Mouse (Mus musculus): ENCODE measurements at regions not wholly inside any gene's neighbourhood (a gene's known extent, or its start where the extent isn't known, plus 50 kb on each side); places are given as distances from the start of the nearest gene placed in this dataset.
A peak's percentile ranks its signal among the peaks of the same experiment; 100 is the strongest.

DNA sequence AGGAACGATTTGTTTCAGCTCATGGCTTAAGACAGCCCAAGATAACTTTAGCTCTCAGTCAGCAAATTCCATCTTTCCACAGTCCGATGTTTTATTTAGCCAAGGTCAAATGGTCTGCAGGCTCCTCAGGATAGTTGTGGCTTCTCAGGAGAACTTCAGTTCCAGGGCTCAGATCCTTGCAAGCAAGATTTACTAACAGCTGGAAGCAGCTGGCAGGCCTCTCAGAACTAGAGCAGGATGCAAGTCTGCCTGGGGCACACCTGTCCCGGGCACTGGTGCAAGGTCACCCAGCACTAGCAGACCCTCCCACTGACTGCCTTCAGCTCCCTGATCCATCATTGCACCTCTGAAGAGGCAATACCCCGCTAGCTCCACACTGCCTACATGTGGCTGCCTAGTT is 227.8 kb downstream of the Prex1 start:
- no peaks in the 10 kb centered on the region for H3K9me3 ChIP-seq (ENCODE audit: low read length)
- H3K4me1 ChIP-seq (ENCODE audit: insufficient read depth, low read length): peaks cover 4% of the 10 kb centered on the region; the same call in 1 of the 2 replicates
- H3K27me3 ChIP-seq (ENCODE audit: insufficient read depth, low read length): no peaks in the 10 kb centered on the region
- no peak overlapping the region for H3K4me3 ChIP-seq (ENCODE audit: low read length)
- H3K9ac ChIP-seq (replicated peaks; ENCODE audit: low read length): no peak overlapping the region
- H3K4me2 ChIP-seq (ENCODE audit: low read depth, low read length): no peak overlapping the region
- no peak overlapping the region for H3K27ac ChIP-seq
- no peaks in the 10 kb centered on the region for H3K36me3 ChIP-seq (ENCODE audit: insufficient read depth, low read length)
- no peak for TF ChIP-seq CTCF (IDR thresholded peaks at IDR 0.05; ENCODE audit: low read depth)
- DNase-seq (ENCODE audit: low spot score): no peak
- WGBS: 85% methylated on average over 4 of the region's 4 CpGs
- no peak for ATAC-seq

DNA sequence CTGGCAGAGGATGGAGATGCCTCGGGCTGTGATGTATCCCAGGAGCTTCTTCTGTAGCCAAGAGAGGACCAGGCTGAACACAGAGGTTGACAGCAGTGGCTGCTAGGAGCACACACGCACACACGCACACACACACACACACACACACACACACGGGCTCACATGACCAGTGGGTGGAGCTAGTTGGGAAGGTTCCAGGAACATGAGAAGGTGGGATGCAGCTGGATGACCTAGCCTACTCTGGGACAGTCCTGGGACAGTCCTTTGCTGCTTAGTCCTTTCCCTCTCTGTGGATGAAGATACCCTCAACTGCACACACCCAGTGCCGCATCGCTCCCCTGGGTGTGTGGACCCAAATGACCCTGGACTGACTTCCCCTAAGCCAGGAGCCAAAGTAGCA is 228.3 kb downstream of the Prex1 start:
- H3K4me2 ChIP-seq (ENCODE audit: low read depth, low read length): no peak overlapping the region
- WGBS: 85% methylated on average over 6 of the region's 6 CpGs
- H3K36me3 ChIP-seq (ENCODE audit: insufficient read depth, low read length): no peaks in the 10 kb centered on the region
- H3K27ac ChIP-seq: no peak overlapping the region
- H3K4me3 ChIP-seq (ENCODE audit: low read length): no peak overlapping the region
- no peak for TF ChIP-seq CTCF (IDR thresholded peaks at IDR 0.05; ENCODE audit: low read depth)
- no peak for ATAC-seq
- H3K9ac ChIP-seq (replicated peaks; ENCODE audit: low read length): no peak overlapping the region
- H3K27me3 ChIP-seq (ENCODE audit: insufficient read depth, low read length): no peaks in the 10 kb centered on the region
- peaks cover 4% of the 10 kb centered on the region; the same call in 1 of the 2 replicates for H3K4me1 ChIP-seq (ENCODE audit: insufficient read depth, low read length)
- DNase-seq (ENCODE audit: low spot score): no peak
- no peaks in the 10 kb centered on the region for H3K9me3 ChIP-seq (ENCODE audit: low read length)

DNA sequence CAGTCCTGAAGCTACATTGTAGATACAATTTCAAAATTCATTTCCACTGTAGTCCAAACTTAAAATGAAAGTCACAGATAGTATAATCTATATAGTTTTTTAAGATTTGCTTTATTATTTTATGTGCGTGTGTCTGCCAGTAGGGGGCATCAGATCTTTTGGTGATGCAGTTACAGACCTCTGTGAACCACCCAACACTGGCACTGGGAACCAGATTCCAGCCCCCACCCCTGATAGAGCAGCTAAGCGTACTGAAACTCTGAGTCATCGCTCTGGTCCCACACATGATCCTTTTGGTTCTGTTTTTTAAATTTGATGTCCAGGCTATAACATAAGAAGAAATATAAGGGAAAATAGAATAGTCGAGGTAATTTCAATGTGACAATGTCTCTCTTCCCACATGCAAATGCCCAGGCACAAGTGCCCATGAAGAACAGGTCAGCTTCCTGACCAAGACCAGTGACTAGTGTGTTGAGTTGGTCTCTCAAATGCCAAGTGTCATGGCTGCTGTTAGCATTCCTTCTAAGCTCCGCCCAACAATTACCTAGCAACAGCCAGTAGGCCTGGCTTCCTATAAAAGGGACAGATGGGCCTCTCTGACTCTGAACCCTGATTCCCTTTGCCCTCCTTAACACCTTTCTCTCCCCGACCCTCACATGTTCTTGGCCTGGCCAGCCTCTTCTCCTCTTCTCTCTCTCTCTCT is 229.9 kb downstream of the Prex1 start:
- H3K4me2 ChIP-seq (ENCODE audit: low read depth, low read length): no peak overlapping the region
- H3K27ac ChIP-seq: peak overlapping the region; percentile 65; the same call in 1 of the 2 replicates
- H3K27me3 ChIP-seq (ENCODE audit: insufficient read depth, low read length): no peaks in the 10 kb centered on the region
- DNase-seq (ENCODE audit: low spot score) (no peak), ATAC-seq (no peak)
- H3K4me1 ChIP-seq (ENCODE audit: insufficient read depth, low read length): peaks cover 4% of the 10 kb centered on the region; the same call in 1 of the 2 replicates
- peak; percentile 38 for TF ChIP-seq CTCF (IDR thresholded peaks at IDR 0.05; ENCODE audit: low read depth)
- no peak overlapping the region for H3K9ac ChIP-seq (replicated peaks; ENCODE audit: low read length)
- WGBS: 85% methylated on average over 6 of the region's 6 CpGs
- H3K4me3 ChIP-seq (ENCODE audit: low read length): no peak overlapping the region
- H3K36me3 ChIP-seq (ENCODE audit: insufficient read depth, low read length): no peaks in the 10 kb centered on the region
- H3K9me3 ChIP-seq (ENCODE audit: low read length): no peaks in the 10 kb centered on the region

DNA sequence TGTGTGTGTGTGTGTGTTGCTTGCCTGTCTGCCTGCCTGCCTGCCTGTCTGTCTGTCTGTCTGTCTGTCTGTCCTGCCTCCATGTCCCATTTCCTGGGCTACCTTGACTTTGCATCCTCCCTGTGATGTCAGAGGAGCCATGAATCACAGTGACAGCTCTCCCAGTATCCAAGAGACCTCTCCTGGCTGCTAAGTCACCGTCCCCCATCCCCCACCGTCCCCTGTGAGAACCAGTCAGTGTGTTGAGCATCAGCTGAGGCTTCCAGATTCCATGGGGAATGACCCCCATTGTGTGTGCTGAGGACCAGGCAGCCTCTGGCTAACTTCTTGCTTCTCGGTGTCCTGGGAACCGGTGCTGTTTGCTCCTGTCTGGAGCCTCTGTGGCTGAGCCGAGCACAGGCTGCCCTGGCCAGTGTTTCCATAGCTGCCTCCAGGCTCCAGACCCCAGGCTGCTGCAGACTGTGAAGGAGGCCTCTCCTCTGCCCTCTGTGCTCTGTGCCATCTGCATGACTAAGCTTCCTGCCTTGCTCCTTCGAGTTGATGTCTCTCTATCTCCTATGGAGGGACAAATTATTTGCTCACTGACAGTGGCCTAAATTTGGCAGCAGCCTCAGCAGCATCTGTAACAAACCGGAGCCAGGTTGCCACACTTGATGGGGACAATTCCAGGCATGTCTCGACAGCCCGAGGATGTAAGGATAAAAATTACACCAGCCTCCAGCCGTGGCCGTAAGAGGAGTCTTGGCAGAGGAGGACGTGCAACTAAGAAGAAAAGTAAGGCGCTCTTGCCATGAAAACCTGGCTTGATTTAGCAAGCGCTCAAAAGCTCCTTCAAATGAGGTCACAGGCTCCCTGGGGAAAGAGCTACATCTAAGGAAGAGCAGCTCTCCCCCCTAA is 230.7 kb downstream of the Prex1 start:
- peak; percentile 58 for ATAC-seq
- Histone ChIP-seq H3K27me3 (ENCODE audit: insufficient read depth, low read length) (no peaks in the 10 kb centered on the region), H3K9me3 (ENCODE audit: low read length) (no peaks in the 10 kb centered on the region), H3K4me1 (ENCODE audit: insufficient read depth, low read length) (peaks cover 4% of the 10 kb centered on the region; the same call in 1 of the 2 replicates), H3K9ac (replicated peaks; ENCODE audit: low read length) (0 out of 2 replicates have a peak overlapping the region, but pooled peaks have one; percentile 17), H3K27ac (peak overlapping the region; percentile 65; the same call in 1 of the 2 replicates), H3K4me3 (ENCODE audit: low read length) (no peak overlapping the region), H3K36me3 (ENCODE audit: insufficient read depth, low read length) (no peaks in the 10 kb centered on the region), H3K4me2 (ENCODE audit: low read depth, low read length) (no peak overlapping the region)
- peak; percentile 75 for DNase-seq (ENCODE audit: low spot score)
- no peak for TF ChIP-seq CTCF (IDR thresholded peaks at IDR 0.05; ENCODE audit: low read depth)
- 22% methylated on average over 14 of the region's 14 CpGs for WGBS

DNA sequence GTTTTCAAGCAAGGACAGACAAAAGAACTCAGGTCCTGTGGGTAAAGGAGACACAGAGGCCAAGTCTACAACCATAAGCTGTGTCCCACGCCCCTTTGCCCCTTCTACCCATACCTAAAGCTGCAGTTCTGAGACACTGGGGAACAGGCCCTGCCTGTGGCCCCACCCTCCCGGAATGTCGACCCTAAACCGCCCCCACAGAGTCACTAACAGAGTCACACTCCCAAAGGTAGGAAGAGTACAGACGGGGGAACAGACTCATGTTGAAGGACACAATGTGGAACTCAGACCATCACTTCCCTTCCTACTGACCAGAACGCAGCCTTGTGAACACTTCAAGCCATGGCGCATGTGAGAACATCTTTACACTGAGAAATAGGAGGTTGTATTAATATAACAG is 231.9 kb downstream of the Prex1 start:
- TF ChIP-seq CTCF (IDR thresholded peaks at IDR 0.05; ENCODE audit: low read depth): no peak
- Histone ChIP-seq H3K27me3 (ENCODE audit: insufficient read depth, low read length) (no peaks in the 10 kb centered on the region), H3K9me3 (ENCODE audit: low read length) (no peaks in the 10 kb centered on the region), H3K4me1 (ENCODE audit: insufficient read depth, low read length) (peaks cover 8% of the 10 kb centered on the region; the same call in 1 of the 2 replicates), H3K4me2 (ENCODE audit: low read depth, low read length) (no peak overlapping the region), H3K36me3 (ENCODE audit: insufficient read depth, low read length) (no peaks in the 10 kb centered on the region), H3K9ac (replicated peaks; ENCODE audit: low read length) (no peak overlapping the region), H3K27ac (no peak overlapping the region), H3K4me3 (ENCODE audit: low read length) (no peak overlapping the region)
- 94% methylated on average over 7 of the region's 7 CpGs for WGBS
- ATAC-seq (no peak), DNase-seq (ENCODE audit: low spot score) (no peak)

DNA sequence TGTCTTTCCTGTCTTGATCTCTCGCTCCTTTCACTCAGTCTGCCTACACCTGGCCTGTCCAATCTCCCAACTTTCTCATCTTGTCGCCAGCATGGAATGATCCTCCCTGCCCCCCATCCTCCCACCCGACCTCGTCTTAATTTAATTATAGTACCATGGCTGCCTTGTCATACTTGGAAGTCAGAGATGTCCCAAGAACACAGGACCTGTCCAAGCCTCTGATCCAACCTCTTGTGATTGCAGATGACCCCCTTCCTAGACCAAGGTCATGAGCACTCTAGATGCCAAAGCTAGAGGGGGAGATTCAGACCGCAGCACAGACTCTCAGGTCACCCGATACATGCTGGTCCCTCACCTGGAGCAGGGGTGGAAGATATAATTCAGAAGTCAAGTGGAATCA is 232.3 kb downstream of the Prex1 start:
- H3K4me1 ChIP-seq (ENCODE audit: insufficient read depth, low read length): peaks cover 8% of the 10 kb centered on the region; the same call in 1 of the 2 replicates
- no peak for TF ChIP-seq CTCF (IDR thresholded peaks at IDR 0.05; ENCODE audit: low read depth)
- H3K9ac ChIP-seq (replicated peaks; ENCODE audit: low read length): no peak overlapping the region
- no peaks in the 10 kb centered on the region for H3K36me3 ChIP-seq (ENCODE audit: insufficient read depth, low read length)
- no peaks in the 10 kb centered on the region for H3K27me3 ChIP-seq (ENCODE audit: insufficient read depth, low read length)
- no peak overlapping the region for H3K4me2 ChIP-seq (ENCODE audit: low read depth, low read length)
- H3K27ac ChIP-seq: no peak overlapping the region
- no peak overlapping the region for H3K4me3 ChIP-seq (ENCODE audit: low read length)
- DNase-seq (ENCODE audit: low spot score) (no peak), ATAC-seq (no peak)
- 88% methylated on average over 6 of the region's 6 CpGs for WGBS
- H3K9me3 ChIP-seq (ENCODE audit: low read length): no peaks in the 10 kb centered on the region
